Mouse (Mus musculus): Measurements from ENCODE around the gene Cdkl4. TPM values are rescaled to one million over a fixed set of nuclear protein-coding genes. Genes with fewer than 3 reads are reported as not detected.
"Not testable (repeated sequence)": the region's sequence is repeated elsewhere in the genome, so short reads cannot be mapped to it uniquely, and the experiment has no call there.

Cdkl4 gene
- polyA plus RNA-seq, 1 experiment, result 18.3 TPM

DNA sequence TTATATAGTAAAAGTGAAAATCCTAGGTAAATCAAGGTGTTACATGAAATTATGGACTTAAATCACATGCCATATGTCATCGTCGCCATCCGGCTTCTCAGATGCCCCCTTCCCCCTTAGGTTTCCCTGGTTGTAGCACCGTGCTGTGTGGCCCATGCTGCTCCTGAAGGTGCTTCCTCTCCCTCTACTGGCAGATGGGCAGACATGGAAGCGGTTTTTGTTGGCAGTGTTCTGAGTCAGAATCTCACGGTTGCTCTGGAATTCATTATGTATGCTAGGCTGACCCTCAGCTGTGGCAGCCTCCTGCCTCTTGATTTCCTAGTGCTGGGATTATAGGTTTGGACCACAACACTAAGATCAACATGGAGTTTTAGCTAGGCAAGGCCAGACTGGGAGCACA is 40.5 kb downstream of the Cdkl4 start:
- Histone ChIP-seq H3K27ac (ENCODE audit: control insufficient read depth, insufficient read depth, low read depth, low read length) (no peak overlapping the region), H3K4me1 (ENCODE audit: control insufficient read depth, insufficient read depth, low read length) (no peaks in the 10 kb centered on the region), H3K36me3 (ENCODE audit: control insufficient read depth, insufficient read depth, low read length) (no peaks in the 10 kb centered on the region), H3K27me3 (ENCODE audit: control insufficient read depth, insufficient read depth, low read length) (no peaks in the 10 kb centered on the region), H3K4me3 (ENCODE audit: control insufficient read depth, low read depth, low read length) (no peak overlapping the region)
- TF ChIP-seq POLR2A (IDR thresholded peaks at IDR 0.05; ENCODE audit: control insufficient read depth, low read depth, low read length) (no peak), CTCF (IDR thresholded peaks at IDR 0.05; ENCODE audit: control insufficient read depth, insufficient read depth, insufficient replicate concordance, low read depth, low read length) (no peak)

DNA sequence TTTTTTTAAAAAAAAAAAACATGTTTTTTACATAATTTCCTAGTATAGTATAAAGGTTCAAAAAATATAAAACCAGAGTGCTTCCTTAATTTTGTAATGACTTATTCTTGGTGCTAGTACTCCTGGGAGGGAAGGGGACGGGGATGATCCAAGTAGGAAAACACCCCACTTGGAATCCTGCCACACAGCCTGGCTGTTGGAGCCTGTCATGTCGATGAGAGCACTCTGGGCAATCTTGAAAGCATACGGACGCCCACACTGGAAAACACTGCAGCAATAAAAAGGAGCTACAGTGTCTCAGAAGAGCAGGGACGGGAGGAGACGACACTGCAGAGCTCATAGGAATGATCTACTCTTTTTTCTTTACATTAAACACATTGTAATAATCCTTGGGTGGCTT is 42.0 kb downstream of the Cdkl4 start:
- H3K27ac ChIP-seq (ENCODE audit: control insufficient read depth, insufficient read depth, low read depth, low read length), result no peak overlapping the region
- H3K4me3 ChIP-seq (ENCODE audit: control insufficient read depth, low read depth, low read length), result no peak overlapping the region
- TF ChIP-seq POLR2A (IDR thresholded peaks at IDR 0.05; ENCODE audit: control insufficient read depth, low read depth, low read length), result no peak
- TF ChIP-seq CTCF (IDR thresholded peaks at IDR 0.05; ENCODE audit: control insufficient read depth, insufficient read depth, insufficient replicate concordance, low read depth, low read length), result no peak
- H3K27me3 ChIP-seq (ENCODE audit: control insufficient read depth, insufficient read depth, low read length), result no peaks in the 10 kb centered on the region
- H3K4me1 ChIP-seq (ENCODE audit: control insufficient read depth, insufficient read depth, low read length), result no peaks in the 10 kb centered on the region
- no peaks in the 10 kb centered on the region for H3K36me3 ChIP-seq (ENCODE audit: control insufficient read depth, insufficient read depth, low read length)

DNA sequence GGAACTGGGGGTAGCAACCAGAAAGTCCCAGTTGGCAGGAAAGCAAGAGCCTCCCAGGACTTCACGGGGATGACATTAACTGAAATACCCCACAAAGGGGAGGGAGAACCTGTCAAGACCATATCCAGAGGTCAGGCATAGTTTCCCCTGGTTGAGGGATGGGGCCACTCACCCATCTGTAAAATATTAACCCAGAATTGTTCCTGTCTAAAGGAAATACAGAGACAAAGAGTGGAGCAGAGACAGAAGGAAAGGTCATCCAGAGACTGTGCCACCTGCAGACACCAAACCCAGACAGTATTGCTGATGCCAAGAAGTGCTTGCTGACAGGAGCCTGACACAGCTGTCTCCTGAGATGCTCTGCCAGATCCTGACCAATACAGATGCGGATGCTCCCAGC is 46.3 kb downstream of the Cdkl4 start:
- not testable (repeated sequence) for H3K27me3 ChIP-seq (ENCODE audit: control insufficient read depth, insufficient read depth, low read length); H3K27ac ChIP-seq (ENCODE audit: control insufficient read depth, insufficient read depth, low read depth, low read length); H3K4me1 ChIP-seq (ENCODE audit: control insufficient read depth, insufficient read depth, low read length); H3K4me3 ChIP-seq (ENCODE audit: control insufficient read depth, low read depth, low read length); H3K36me3 ChIP-seq (ENCODE audit: control insufficient read depth, insufficient read depth, low read length)

DNA sequence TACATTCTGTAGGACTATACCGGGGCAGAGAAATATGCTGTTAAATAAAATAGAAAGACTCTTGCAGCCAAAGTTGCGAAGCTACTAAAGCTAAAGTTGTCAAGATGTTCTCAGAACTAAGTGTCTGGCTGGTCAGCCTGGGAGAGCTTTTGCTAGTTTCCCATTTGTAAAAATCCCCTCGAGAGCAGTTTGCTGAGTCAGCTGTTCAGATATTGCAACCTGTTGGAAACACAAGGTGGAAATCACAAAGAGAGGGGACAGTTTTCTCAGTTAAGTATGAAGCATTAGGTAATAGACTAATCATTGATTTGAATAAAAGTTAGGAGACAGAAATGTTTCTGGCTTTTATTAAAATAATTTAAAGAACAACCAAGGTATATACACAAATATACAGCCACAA is 54.4 kb downstream of the Cdkl4 start:
- Histone ChIP-seq H3K36me3 (ENCODE audit: control insufficient read depth, insufficient read depth, low read length) (no peaks in the 10 kb centered on the region), H3K27ac (ENCODE audit: control insufficient read depth, insufficient read depth, low read depth, low read length) (no peak overlapping the region)
- no peak for TF ChIP-seq CTCF (IDR thresholded peaks at IDR 0.05; ENCODE audit: control insufficient read depth, insufficient read depth, insufficient replicate concordance, low read depth, low read length)
- no peak for TF ChIP-seq POLR2A (IDR thresholded peaks at IDR 0.05; ENCODE audit: control insufficient read depth, low read depth, low read length)

DNA sequence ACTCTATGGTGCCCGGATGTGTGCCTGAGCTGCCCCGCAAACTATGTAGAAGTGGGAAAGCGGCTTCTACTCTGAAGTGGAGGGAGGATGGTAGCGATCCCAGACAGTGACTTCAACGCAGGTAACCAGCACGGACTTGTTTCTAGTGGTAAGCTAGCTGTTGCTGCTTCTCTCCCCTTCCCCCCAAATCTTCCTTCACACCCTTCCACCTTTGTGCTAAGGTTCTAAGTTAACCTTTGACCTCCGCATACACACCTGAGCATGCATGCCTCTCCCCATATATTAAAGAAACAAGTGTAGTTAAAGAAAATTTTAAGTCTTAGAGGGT is 55.4 kb downstream of the Cdkl4 start:
- Histone ChIP-seq H3K27ac (ENCODE audit: control insufficient read depth, insufficient read depth, low read depth, low read length) (no peak overlapping the region), H3K4me1 (ENCODE audit: control insufficient read depth, insufficient read depth, low read length) (no peaks in the 10 kb centered on the region), H3K4me3 (ENCODE audit: control insufficient read depth, low read depth, low read length) (no peak overlapping the region), H3K27me3 (ENCODE audit: control insufficient read depth, insufficient read depth, low read length) (no peaks in the 10 kb centered on the region), H3K36me3 (ENCODE audit: control insufficient read depth, insufficient read depth, low read length) (no peaks in the 10 kb centered on the region)
- TF ChIP-seq POLR2A (IDR thresholded peaks at IDR 0.05; ENCODE audit: control insufficient read depth, low read depth, low read length), result no peak
- no peak for TF ChIP-seq CTCF (IDR thresholded peaks at IDR 0.05; ENCODE audit: control insufficient read depth, insufficient read depth, insufficient replicate concordance, low read depth, low read length)

More for the DNA sequence above, 54.4 kb downstream of the Cdkl4 start:
- Histone ChIP-seq H3K4me1 (ENCODE audit: control insufficient read depth, insufficient read depth, low read length) (no peaks in the 10 kb centered on the region), H3K4me3 (ENCODE audit: control insufficient read depth, low read depth, low read length) (no peak overlapping the region), H3K27me3 (ENCODE audit: control insufficient read depth, insufficient read depth, low read length) (no peaks in the 10 kb centered on the region)

DNA sequence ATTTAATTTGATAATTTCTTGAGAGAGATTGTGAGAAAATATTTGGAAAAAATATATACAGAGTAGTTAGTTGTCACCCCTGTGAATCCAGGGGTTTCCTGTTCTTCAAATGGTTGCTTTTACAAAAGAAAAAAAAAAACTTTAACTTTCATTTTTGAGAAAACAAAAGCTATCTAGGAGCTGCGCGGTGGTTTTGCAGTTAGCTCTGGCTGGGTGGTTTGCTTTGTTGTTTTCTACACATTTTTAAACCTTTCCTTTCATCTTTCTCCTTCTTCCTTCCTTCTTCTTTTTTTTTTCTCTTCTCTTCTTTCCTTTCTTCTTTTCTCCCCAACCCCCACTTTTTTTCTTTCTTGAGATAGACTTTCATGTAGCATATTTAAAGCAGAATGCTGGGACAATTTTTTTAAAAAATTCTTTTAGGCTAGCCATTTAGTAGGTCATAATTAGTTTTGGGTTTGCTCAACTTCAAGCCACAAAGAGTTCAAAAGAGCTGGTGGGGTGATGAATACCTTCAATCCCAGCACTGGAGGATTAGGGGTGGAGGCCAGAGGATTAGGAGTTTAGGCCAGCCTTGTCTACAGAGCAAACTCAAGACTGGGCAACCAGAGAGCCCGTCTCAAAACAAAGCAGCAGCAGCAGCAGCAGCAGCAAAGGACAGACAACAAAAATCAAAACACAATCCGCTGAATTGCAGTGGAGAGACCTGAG is 55.9 kb downstream of the Cdkl4 start:
- no peaks in the 10 kb centered on the region for H3K36me3 ChIP-seq (ENCODE audit: control insufficient read depth, insufficient read depth, low read length)
- no peak overlapping the region for H3K27ac ChIP-seq (ENCODE audit: control insufficient read depth, insufficient read depth, low read depth, low read length)
- H3K4me3 ChIP-seq (ENCODE audit: control insufficient read depth, low read depth, low read length), result no peak overlapping the region
- no peaks in the 10 kb centered on the region for H3K4me1 ChIP-seq (ENCODE audit: control insufficient read depth, insufficient read depth, low read length)
- H3K27me3 ChIP-seq (ENCODE audit: control insufficient read depth, insufficient read depth, low read length), result no peaks in the 10 kb centered on the region
- TF ChIP-seq CTCF (IDR thresholded peaks at IDR 0.05; ENCODE audit: control insufficient read depth, insufficient read depth, insufficient replicate concordance, low read depth, low read length) (no peak), POLR2A (IDR thresholded peaks at IDR 0.05; ENCODE audit: control insufficient read depth, low read depth, low read length) (no peak)

DNA sequence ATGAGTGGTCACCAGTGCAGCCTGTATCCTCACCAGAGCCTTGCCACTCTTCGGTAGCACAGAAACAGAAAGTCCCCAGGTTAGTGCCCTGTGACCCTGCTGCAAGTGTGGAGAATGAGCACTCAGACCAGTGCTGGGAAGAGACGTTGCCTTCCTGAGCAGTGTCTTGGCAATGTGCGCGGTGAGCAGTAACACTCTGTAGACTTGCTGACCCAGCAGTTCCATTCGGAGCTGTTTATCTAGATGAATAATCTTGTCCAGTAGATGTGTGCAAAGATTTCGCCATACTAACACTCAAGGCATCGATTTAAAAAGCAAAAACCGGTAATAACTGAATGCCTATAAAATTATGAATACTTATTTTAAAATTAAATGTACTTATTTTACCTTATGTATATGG is 57.1 kb downstream of the Cdkl4 start:
- TF ChIP-seq CTCF (IDR thresholded peaks at IDR 0.05; ENCODE audit: control insufficient read depth, insufficient read depth, insufficient replicate concordance, low read depth, low read length) (no peak), POLR2A (IDR thresholded peaks at IDR 0.05; ENCODE audit: control insufficient read depth, low read depth, low read length) (no peak)
- H3K36me3 ChIP-seq (ENCODE audit: control insufficient read depth, insufficient read depth, low read length), result no peaks in the 10 kb centered on the region
- H3K27me3 ChIP-seq (ENCODE audit: control insufficient read depth, insufficient read depth, low read length), result no peaks in the 10 kb centered on the region
- H3K4me1 ChIP-seq (ENCODE audit: control insufficient read depth, insufficient read depth, low read length), result no peaks in the 10 kb centered on the region
- no peak overlapping the region for H3K4me3 ChIP-seq (ENCODE audit: control insufficient read depth, low read depth, low read length)
- H3K27ac ChIP-seq (ENCODE audit: control insufficient read depth, insufficient read depth, low read depth, low read length), result no peak overlapping the region

DNA sequence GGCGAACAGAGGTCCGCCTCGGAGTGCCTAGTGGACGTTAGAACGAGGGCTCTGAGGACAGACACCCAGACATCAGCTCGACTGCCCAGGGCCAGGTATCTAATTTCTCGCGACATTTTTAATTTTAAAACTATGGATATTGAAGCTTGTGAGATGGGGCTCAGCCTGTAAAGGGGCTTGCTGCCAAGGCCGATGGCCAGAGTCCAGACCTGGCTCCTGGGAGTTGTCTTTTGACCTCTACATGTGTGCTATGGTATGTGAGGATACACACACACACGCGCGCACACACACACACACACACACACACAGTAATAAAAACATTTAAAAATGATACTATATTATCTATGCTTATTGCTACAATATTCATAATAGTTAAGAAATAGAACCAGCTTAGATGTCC is 58.8 kb downstream of the Cdkl4 start:
- no peaks in the 10 kb centered on the region for H3K36me3 ChIP-seq (ENCODE audit: control insufficient read depth, insufficient read depth, low read length)
- H3K27me3 ChIP-seq (ENCODE audit: control insufficient read depth, insufficient read depth, low read length), result no peaks in the 10 kb centered on the region
- H3K4me1 ChIP-seq (ENCODE audit: control insufficient read depth, insufficient read depth, low read length), result peaks cover 6% of the 10 kb centered on the region
- no peak for TF ChIP-seq POLR2A (IDR thresholded peaks at IDR 0.05; ENCODE audit: control insufficient read depth, low read depth, low read length)
- TF ChIP-seq CTCF (IDR thresholded peaks at IDR 0.05; ENCODE audit: control insufficient read depth, insufficient read depth, insufficient replicate concordance, low read depth, low read length), result no peak
- no peak overlapping the region for H3K27ac ChIP-seq (ENCODE audit: control insufficient read depth, insufficient read depth, low read depth, low read length)
- no peak overlapping the region for H3K4me3 ChIP-seq (ENCODE audit: control insufficient read depth, low read depth, low read length)

Measured in testis, adult 2 months (tissue).